Mouse (Mus musculus): Measurements from ENCODE around the gene Shpk. TPM values are rescaled to one million over a fixed set of nuclear protein-coding genes. Genes with fewer than 3 reads are reported as not detected.

Gene Shpk
- total RNA-seq, 1 experiment from 2014 or later, result 10.3 TPM

DNA sequence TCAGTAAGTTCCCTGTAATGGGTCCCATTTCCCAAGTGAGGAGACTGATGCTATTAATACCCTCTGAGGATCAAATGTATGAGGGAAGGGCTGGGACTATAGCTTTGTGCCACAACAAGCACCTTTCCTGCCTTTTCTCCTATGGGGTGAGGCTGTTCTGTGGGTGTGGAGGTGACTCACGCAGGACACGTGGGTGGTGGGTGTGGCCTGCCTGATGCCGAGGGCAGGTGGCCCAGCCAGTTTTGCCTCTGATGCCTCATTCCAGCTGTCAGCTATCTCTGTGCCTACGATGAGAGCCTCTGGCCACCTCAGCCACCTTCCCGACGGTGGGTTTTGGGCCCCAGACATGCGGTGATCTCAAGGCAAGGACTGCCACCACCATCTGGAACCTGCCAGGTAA lies 68.0 kb downstream of the Shpk start, which contains the start of gene Trpv3:
Gene Trpv3 (plus strand): TSS at position 122 of the 400 bp plus-strand sequence.
- DNase-seq, result no peak

Other genes starting within 250 kb of the Shpk start
- gene Atp2a3, start 238.3 kb upstream of the Shpk start, total RNA-seq (2021), result 10.8 and 25.5 TPM in 2 replicates
- gene P2rx1, start 200.4 kb upstream of the Shpk start, total RNA-seq (2021), result 0.98 and 1.2 TPM in 2 replicates
- 1.3 and 1.5 TPM in 2 replicates for gene Camkk1, start 180.5 kb upstream of the Shpk start, total RNA-seq (2021)
- 9.2 and 10.9 TPM in 2 replicates for gene Ncbp3, start 151.7 kb upstream of the Shpk start, total RNA-seq (2021)
- 0.30 and 1.7 TPM in 2 replicates for gene Itgae, start 108.9 kb upstream of the Shpk start, total RNA-seq (2021)
- 2.6 and 3.2 TPM in 2 replicates for gene Haspin, start 61.2 kb upstream of the Shpk start, total RNA-seq (2021)
- 12.7 and 14.2 TPM in 2 replicates for gene P2rx5, start 39.0 kb upstream of the Shpk start, total RNA-seq (2021)
- 104 and 115 TPM in 2 replicates for gene Emc6, start 22.4 kb upstream of the Shpk start, total RNA-seq (2021)
- gene Tax1bp3, start 22.4 kb upstream of the Shpk start, total RNA-seq (2021), result 69.6 and 69.7 TPM in 2 replicates
- gene Ctns, start 418 bp upstream of the Shpk start, total RNA-seq (2021), result 12.9 and 16.6 TPM in 2 replicates
- 0.15 TPM in 1 of 2 replicates, not detected in the other for gene Trpv1, start 34.8 kb downstream of the Shpk start, total RNA-seq (2021)
- 0.15 TPM in 2 replicates for gene Trpv3, start 67.9 kb downstream of the Shpk start, total RNA-seq (2021)
- gene Aspa, start 130.1 kb downstream of the Shpk start, total RNA-seq (2021), result 27.6 and 38.0 TPM in 2 replicates
- gene Gm49340, start 130.3 kb downstream of the Shpk start, total RNA-seq (2021), result not detected in 2 replicates
- gene Spata22, start 130.3 kb downstream of the Shpk start, total RNA-seq (2021), result 2.0 and 3.0 TPM in 2 replicates
- gene Olfr20, start 151.3 kb downstream of the Shpk start, total RNA-seq (2021), result not detected in 2 replicates
- not detected in 2 replicates for gene Olfr376, start 171.8 kb downstream of the Shpk start, total RNA-seq (2021)
- not detected in 2 replicates for gene Olfr1, start 200.2 kb downstream of the Shpk start, total RNA-seq (2021)
- gene Olfr378, start 229.0 kb downstream of the Shpk start, total RNA-seq (2021), result not detected in 2 replicates

All from adrenal gland, postnatal 14 days (tissue).